Mouse (Mus musculus) lung, embryonic 15.5 days (tissue): ENCODE measurements around the gene Defb23. TPM values are rescaled to one million over a fixed set of nuclear protein-coding genes. Genes with fewer than 3 reads are reported as not detected.

Source experiments
- ATAC-seq: fragments of 200-750 bp; cut with Nextera tagmentation; 2 replicates; pipeline ENCODE4 v1.8.0; 2017; ENCODE audit warnings: moderate number of reproducible peaks, borderline replicate concordance; ENCODE audit not compliant: low FRiP score, low TSS enrichment; ENCODE audit errors: extremely low read depth
- H3K27ac ChIP-seq: fragments of 300-500 bp; sonication (generic); 2 replicates; pipeline ENCODE4 v1.5.1; 2015; ENCODE audit warnings: moderate library complexity, mild to moderate bottlenecking, inconsistent platforms
- H3K27me3 ChIP-seq: fragments of 300-500 bp; sonication (generic); 2 replicates; pipeline ENCODE4 v1.6.1; 2015; ENCODE audit warnings: inconsistent platforms
- H3K36me3 ChIP-seq: fragments of 300-500 bp; sonication (generic); 2 replicates; pipeline ENCODE4 v1.6.1; 2015; ENCODE audit warnings: inconsistent platforms
- H3K4me1 ChIP-seq: fragments of 300-500 bp; sonication (generic); 2 replicates; pipeline ENCODE4 v1.6.1; 2015; ENCODE audit warnings: inconsistent platforms
- H3K4me2 ChIP-seq: fragments of 300-500 bp; sonication (generic); 2 replicates; pipeline ENCODE4 v1.6.1; 2015; ENCODE audit warnings: inconsistent platforms, mild to moderate bottlenecking, moderate library complexity
- H3K4me3 ChIP-seq: fragments of 300-500 bp; sonication (generic); 2 replicates; pipeline ENCODE4 v1.5.1; 2015; ENCODE audit warnings: mild to moderate bottlenecking, inconsistent platforms
- H3K9ac ChIP-seq: fragments of 300-500 bp; sonication (generic); 2 replicates; pipeline ENCODE4 v1.6.1; 2015; ENCODE audit warnings: inconsistent platforms
- H3K9me3 ChIP-seq: fragments of 300-500 bp; sonication (generic); 2 replicates; pipeline ENCODE4 v1.6.1; 2016; ENCODE audit warnings: inconsistent platforms
- WGBS: fragments of 180-500 bp; shearing (Covaris S2); methylation state at CpG from one replicate; pipeline ENCODE4 v1.1.7; 2015; 5-methylcytosine and 5-hydroxymethylcytosine counted together
- polyA plus RNA-seq: library from polyadenylated mRNA; unstranded; fragments of >200 nt; fragmentation: Nextera tagmentation; extraction: Ambion mirVana; gene quantifications from 2 replicates; pipeline ENCODE4 v1.2.1, GENCODE M21; 2015

Defb23 gene
- not detected in 2 replicates for polyA plus RNA-seq

GRCm38 (mm10) chr2:152464570-152465150, at the start of gene Defb23:
TSS of gene Defb23 (minus strand) at chr2:152464620.
- ATAC-seq, result no peak
- WGBS, result 87% methylated on average over 3 of the region's 3 CpGs

GRCm38 (mm10) chr2:152511592-152511991, 47.2 kb upstream of the Defb23 start, which contains the start of gene Defb26:
TSS of gene Defb26 (minus strand) at chr2:152511692.
- no peak within 1 kb of the TSS for H3K4me2 ChIP-seq
- H3K9me3 ChIP-seq, result no peaks in the 10 kb centered on the region
- H3K36me3 ChIP-seq, result no peaks in the 10 kb centered on the region
- 93% methylated on average over 1 of the region's 1 CpGs for WGBS
- H3K27me3 ChIP-seq, result no peaks in the 10 kb centered on the region
- no peak within 1 kb of the TSS for H3K9ac ChIP-seq
- no peaks in the 10 kb centered on the region for H3K4me1 ChIP-seq
- no peak within 1 kb of the TSS for H3K4me3 ChIP-seq
- H3K27ac ChIP-seq, result no peak within 1 kb of the TSS
- ATAC-seq, result no peak

More at GRCm38 (mm10) chr2:152464570-152465150, at the start of gene Defb23:
- no peaks in the 10 kb centered on the region for H3K9me3 ChIP-seq
- no peaks in the 10 kb centered on the region for H3K27me3 ChIP-seq
- H3K4me1 ChIP-seq, result no peaks in the 10 kb centered on the region
- H3K4me2 ChIP-seq, result no peak within 1 kb of the TSS
- H3K27ac ChIP-seq, result no peak within 1 kb of the TSS
- H3K9ac ChIP-seq, result no peak within 1 kb of the TSS
- no peak within 1 kb of the TSS for H3K4me3 ChIP-seq
- H3K36me3 ChIP-seq, result no peaks in the 10 kb centered on the region

DNA sequence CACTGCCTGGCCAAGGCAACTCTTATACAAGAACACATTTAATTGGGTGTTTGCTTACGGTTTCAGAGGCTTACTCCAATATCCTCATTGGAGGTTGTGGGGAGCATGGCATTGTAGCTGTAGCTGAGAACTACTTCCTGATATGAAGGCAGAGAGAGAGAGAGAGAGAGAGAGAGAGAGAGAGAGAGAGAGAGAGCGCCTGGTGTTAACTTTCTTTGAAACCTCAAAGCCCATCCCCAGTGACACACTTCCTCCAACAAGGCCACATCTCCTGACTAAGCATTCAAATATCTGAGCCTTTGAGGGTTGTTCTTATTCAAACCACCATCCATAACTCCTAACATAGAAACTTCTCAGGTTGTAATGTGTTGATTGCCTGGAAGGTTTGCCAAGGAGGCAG, 39.5 kb upstream of the Defb23 start:
- Histone ChIP-seq H3K9ac (no peak overlapping the region), H3K4me2 (no peak overlapping the region), H3K4me1 (no peaks in the 10 kb centered on the region), H3K9me3 (no peaks in the 10 kb centered on the region), H3K36me3 (no peaks in the 10 kb centered on the region), H3K27me3 (no peaks in the 10 kb centered on the region), H3K27ac (no peak overlapping the region), H3K4me3 (no peak overlapping the region)
- no peak for ATAC-seq
- 68% methylated on average over 2 of the region's 2 CpGs for WGBS

GRCm38 (mm10) chr2:152500863-152501229, 36.4 kb upstream of the Defb23 start:
- no peak overlapping the region for H3K4me2 ChIP-seq
- H3K9me3 ChIP-seq, result no peaks in the 10 kb centered on the region
- H3K27me3 ChIP-seq, result no peaks in the 10 kb centered on the region
- no peaks in the 10 kb centered on the region for H3K4me1 ChIP-seq
- no peak overlapping the region for H3K9ac ChIP-seq
- no peak for ATAC-seq
- no peaks in the 10 kb centered on the region for H3K36me3 ChIP-seq
- no peak overlapping the region for H3K27ac ChIP-seq
- 73% methylated on average over 6 of the region's 6 CpGs for WGBS
- no peak overlapping the region for H3K4me3 ChIP-seq

- 47% methylated on average over 7 of the region's 7 CpGs for WGBS
- Histone ChIP-seq H3K4me1 (no peaks in the 10 kb centered on the region), H3K9me3 (no peaks in the 10 kb centered on the region), H3K27me3 (no peaks in the 10 kb centered on the region), H3K27ac (no peak overlapping the region), H3K36me3 (no peaks in the 10 kb centered on the region), H3K9ac (no peak overlapping the region), H3K4me2 (no peak overlapping the region), H3K4me3 (no peak overlapping the region)
- ATAC-seq, result no peak
Measured at GRCm38 (mm10) chr2:152500204-152500862, 35.9 kb upstream of the Defb23 start.

DNA sequence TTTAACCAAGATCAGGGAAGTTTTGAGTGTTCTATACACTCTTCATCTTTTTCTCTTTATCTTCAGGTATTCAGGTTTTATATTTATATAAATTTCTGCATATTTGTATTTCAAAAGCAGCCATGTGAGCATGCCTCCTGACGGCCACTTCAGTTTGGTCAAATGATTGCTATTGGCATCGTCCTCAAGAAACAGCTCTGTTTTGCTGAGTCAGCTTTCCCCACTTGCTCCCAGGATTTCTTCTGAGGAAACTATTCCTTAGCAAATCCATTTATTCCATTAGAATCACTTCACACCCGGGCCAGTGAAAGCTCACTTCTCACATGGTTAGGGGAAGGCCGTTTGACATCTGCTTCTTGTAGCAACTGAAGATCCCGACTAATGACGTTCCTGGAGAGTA, 33.6 kb upstream of the Defb23 start:
- WGBS, result 52% methylated on average over 6 of the region's 6 CpGs
- no peak overlapping the region for H3K4me2 ChIP-seq
- ATAC-seq, result no peak

GRCm38 (mm10) chr2:152493151-152493550, 28.7 kb upstream of the Defb23 start:
- no peaks in the 10 kb centered on the region for H3K36me3 ChIP-seq
- H3K4me2 ChIP-seq, result no peak overlapping the region
- ATAC-seq, result no peak
- no peaks in the 10 kb centered on the region for H3K9me3 ChIP-seq
- H3K4me1 ChIP-seq, result no peaks in the 10 kb centered on the region
- H3K27ac ChIP-seq, result no peak overlapping the region
- no peak overlapping the region for H3K9ac ChIP-seq
- no peak overlapping the region for H3K4me3 ChIP-seq
- 63% methylated on average over 6 of the region's 6 CpGs for WGBS
- H3K27me3 ChIP-seq, result no peaks in the 10 kb centered on the region

More for the DNA sequence above, 33.6 kb upstream of the Defb23 start:
- Histone ChIP-seq H3K9me3 (no peaks in the 10 kb centered on the region), H3K27ac (no peak overlapping the region), H3K9ac (no peak overlapping the region), H3K4me3 (no peak overlapping the region), H3K4me1 (no peaks in the 10 kb centered on the region), H3K27me3 (no peaks in the 10 kb centered on the region), H3K36me3 (no peaks in the 10 kb centered on the region)

GRCm38 (mm10) chr2:152490038-152490437, 25.6 kb upstream of the Defb23 start, which contains the start of gene Defb22:
TSS of gene Defb22 (minus strand) at chr2:152490138.
- no peaks in the 10 kb centered on the region for H3K27me3 ChIP-seq
- H3K9ac ChIP-seq, result no peak within 1 kb of the TSS
- ATAC-seq, result no peak
- no peaks in the 10 kb centered on the region for H3K36me3 ChIP-seq
- H3K4me1 ChIP-seq, result no peaks in the 10 kb centered on the region
- H3K9me3 ChIP-seq, result no peaks in the 10 kb centered on the region
- H3K4me3 ChIP-seq, result no peak within 1 kb of the TSS
- no peak within 1 kb of the TSS for H3K27ac ChIP-seq
- H3K4me2 ChIP-seq, result no peak within 1 kb of the TSS

GRCm38 (mm10) chr2:152487024-152487423, 22.6 kb upstream of the Defb23 start:
- H3K4me2 ChIP-seq, result no peak overlapping the region
- no peak overlapping the region for H3K27ac ChIP-seq
- no peaks in the 10 kb centered on the region for H3K36me3 ChIP-seq
- H3K9ac ChIP-seq, result no peak overlapping the region
- WGBS, result 77% methylated on average over 2 of the region's 2 CpGs
- no peaks in the 10 kb centered on the region for H3K4me1 ChIP-seq
- ATAC-seq, result no peak
- H3K27me3 ChIP-seq, result no peaks in the 10 kb centered on the region
- H3K4me3 ChIP-seq, result no peak overlapping the region
- no peaks in the 10 kb centered on the region for H3K9me3 ChIP-seq

DNA sequence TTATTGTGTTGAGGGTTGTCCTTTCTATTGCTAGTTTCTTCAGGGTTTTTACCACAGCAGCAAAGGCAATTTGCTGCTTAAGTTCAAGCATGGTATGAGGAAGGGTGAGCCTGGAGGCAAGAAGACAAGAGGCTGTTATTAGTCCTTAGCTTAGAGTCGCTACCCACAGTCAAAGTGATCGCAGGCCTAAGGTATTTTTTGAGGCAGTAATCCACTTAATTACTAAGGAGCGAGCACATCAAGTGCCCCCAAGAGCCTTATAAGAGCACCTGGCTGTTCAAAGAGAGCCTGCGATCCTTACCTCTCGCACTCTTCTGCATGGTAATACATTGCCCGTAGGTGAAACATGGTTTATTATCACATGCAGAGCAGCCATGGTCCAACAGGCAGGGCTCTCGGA, 17.3 kb upstream of the Defb23 start:
- H3K27ac ChIP-seq, result no peak overlapping the region
- H3K4me3 ChIP-seq, result no peak overlapping the region
- no peak overlapping the region for H3K4me2 ChIP-seq
- no peak for ATAC-seq
- no peaks in the 10 kb centered on the region for H3K9me3 ChIP-seq
- H3K9ac ChIP-seq, result no peak overlapping the region
- H3K4me1 ChIP-seq, result no peaks in the 10 kb centered on the region
- H3K27me3 ChIP-seq, result no peaks in the 10 kb centered on the region
- WGBS, result 56% methylated on average over 7 of the region's 7 CpGs
- H3K36me3 ChIP-seq, result no peaks in the 10 kb centered on the region

GRCm38 (mm10) chr2:152480881-152481280, 16.5 kb upstream of the Defb23 start:
- Histone ChIP-seq H3K9me3 (no peaks in the 10 kb centered on the region), H3K4me3 (no peak overlapping the region), H3K4me2 (no peak overlapping the region), H3K36me3 (no peaks in the 10 kb centered on the region), H3K27me3 (no peaks in the 10 kb centered on the region), H3K4me1 (no peaks in the 10 kb centered on the region), H3K9ac (no peak overlapping the region), H3K27ac (no peak overlapping the region)
- 75% methylated on average over 3 of the region's 3 CpGs for WGBS
- no peak for ATAC-seq

DNA sequence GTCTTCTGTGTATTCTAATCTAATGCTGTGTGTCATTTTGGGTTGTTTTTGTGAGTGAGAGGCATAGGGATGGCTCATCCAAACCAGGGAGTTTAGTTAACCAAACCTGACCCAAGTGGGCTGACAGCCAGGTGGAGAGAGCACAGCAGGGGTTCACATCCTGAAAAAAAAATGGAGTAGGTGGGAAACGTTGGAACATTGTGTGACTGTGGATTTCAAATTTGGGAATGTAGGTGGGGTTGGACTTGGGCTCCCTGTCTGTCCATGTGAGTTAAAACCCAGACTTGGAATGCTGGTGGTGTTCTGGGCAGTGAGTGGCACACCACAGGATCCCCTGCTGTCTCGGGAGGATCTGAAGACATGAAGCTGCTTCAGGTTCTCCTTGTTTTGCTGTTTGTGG, 12.3 kb upstream of the Defb23 start, which contains the start of gene Defb20:
TSS of gene Defb20 (plus strand) at position 301 of the 400 bp plus-strand sequence.
- H3K27me3 ChIP-seq, result no peaks in the 10 kb centered on the region
- no peak within 1 kb of the TSS for H3K27ac ChIP-seq
- H3K4me3 ChIP-seq, result no peak within 1 kb of the TSS
- 60% methylated on average over 2 of the region's 2 CpGs for WGBS
- no peaks in the 10 kb centered on the region for H3K36me3 ChIP-seq
- no peak within 1 kb of the TSS for H3K9ac ChIP-seq
- H3K4me1 ChIP-seq, result no peaks in the 10 kb centered on the region
- H3K9me3 ChIP-seq, result no peaks in the 10 kb centered on the region
- no peak within 1 kb of the TSS for H3K4me2 ChIP-seq
- ATAC-seq, result no peak
